Mouse (Mus musculus): ENCODE measurements around the gene Scd1. TPM values are rescaled to one million over a fixed set of nuclear protein-coding genes. Genes with fewer than 3 reads are reported as not detected.

The Scd1 gene
- polyA plus RNA-seq, 1 experiment, result 47.1 TPM

DNA sequence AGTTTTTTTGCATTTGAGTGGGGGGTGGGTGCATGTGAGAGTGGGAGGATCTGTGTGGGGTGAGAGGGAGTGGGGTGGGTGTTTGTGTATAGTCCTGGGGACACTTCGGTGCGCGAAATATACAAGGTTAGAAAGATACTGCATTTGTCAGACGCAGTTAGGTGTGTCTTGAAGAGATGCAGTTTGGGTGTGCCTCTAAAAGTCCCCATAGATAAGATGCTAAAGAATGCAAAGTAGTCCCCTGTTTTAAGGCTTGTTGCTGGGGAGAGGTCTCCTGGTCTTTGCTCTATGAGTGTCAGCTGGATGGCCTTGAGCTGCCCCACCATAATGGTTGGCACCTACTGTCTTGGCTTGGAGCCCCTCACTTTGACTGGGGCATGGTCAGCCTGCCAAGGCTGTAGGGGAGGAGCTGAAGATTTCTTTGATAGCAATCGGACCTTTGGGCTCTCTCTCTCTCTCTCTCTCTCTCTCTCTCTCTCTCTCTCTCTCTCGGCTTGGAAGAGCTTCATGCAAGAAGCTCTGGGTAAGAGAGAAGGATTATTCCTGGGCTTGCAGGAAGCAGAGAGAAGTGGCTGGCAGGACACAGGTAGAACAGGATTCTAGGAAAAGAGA lies 21.7 kb downstream of the Scd1 start:
- no peaks in the 10 kb centered on the region for H3K36me3 ChIP-seq (ENCODE audit: control insufficient read depth, insufficient read depth)
- H3K4me3 ChIP-seq (ENCODE audit: insufficient read depth, poor library complexity, severe bottlenecking), result no peak overlapping the region
- TF ChIP-seq FOSL1 (IDR thresholded peaks at IDR 0.05; ENCODE audit: insufficient read depth, low read length, poor library complexity, severe bottlenecking), result no peak
- H3ac ChIP-seq (ENCODE audit: control insufficient read depth, insufficient read length, low read depth), result no peak overlapping the region
- no peaks in the 10 kb centered on the region for H3K79me2 ChIP-seq (ENCODE audit: control insufficient read depth, insufficient read depth)
- no peaks in the 10 kb centered on the region for H3K27me3 ChIP-seq (ENCODE audit: control insufficient read depth, insufficient read depth, insufficient read length)
- no peaks in the 10 kb centered on the region for H3K79me3 ChIP-seq (ENCODE audit: low read depth)

DNA sequence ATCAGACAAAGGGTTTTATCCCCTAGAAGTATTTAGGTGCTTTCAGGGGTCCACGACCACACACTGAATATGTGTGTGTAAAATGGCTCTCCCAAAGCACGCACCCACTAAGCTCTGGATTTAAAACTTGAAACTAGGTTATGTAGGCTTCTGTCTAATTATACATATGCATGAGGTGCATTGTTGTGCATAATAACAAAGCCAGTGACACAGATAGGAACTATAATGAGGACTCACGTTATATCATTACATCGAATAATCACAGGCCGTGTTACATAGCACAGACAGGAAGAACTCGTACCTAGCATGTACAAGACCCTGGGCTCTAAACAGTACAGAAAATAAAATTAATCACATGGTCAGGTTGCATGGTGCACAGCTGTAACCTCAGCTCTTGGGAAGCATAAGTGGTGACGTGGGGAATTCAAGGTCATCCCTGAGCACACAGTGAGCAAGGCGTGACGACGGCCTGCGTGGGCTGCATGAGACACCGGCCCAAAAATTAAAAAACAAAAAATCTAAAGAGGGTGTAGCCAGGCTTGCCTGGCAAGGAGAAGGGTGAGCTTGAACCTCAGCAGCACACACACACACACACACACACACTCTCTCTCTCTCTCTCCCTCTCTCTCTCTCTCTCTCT lies 24.9 kb downstream of the Scd1 start:
- no peaks in the 10 kb centered on the region for H3K79me2 ChIP-seq (ENCODE audit: control insufficient read depth, insufficient read depth)

DNA sequence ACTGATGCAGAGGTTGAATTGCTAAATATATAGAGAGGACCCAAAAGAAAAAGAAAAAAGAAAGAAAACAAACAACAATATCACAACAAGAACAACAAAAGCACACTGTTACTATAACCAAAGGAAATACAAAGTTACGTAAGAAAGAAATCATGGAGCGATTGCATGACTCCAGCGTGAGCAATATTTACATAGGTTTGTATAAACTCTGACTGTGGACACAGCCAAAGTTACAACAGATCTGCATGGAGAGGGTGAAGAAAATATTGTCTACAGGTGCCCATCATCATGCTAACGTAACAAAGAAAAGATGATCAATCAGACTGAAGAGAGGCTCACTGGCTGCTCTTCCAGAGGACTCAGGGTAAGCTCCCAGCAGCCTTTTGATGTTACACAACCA lies 27.6 kb downstream of the Scd1 start:
- H3ac ChIP-seq (ENCODE audit: control insufficient read depth, insufficient read length, low read depth), result no peak overlapping the region
- H3K79me2 ChIP-seq (ENCODE audit: control insufficient read depth, insufficient read depth), result no peaks in the 10 kb centered on the region
- H3K4me3 ChIP-seq (ENCODE audit: insufficient read depth, poor library complexity, severe bottlenecking), result no peak overlapping the region
- no peak for TF ChIP-seq FOSL1 (IDR thresholded peaks at IDR 0.05; ENCODE audit: insufficient read depth, low read length, poor library complexity, severe bottlenecking)
- no peak for TF ChIP-seq CEBPB (IDR thresholded peaks at IDR 0.05; ENCODE audit: low read depth)
- no peaks in the 10 kb centered on the region for H3K36me3 ChIP-seq (ENCODE audit: control insufficient read depth, insufficient read depth)
- H3K79me3 ChIP-seq (ENCODE audit: low read depth), result no peaks in the 10 kb centered on the region
- H3K27me3 ChIP-seq (ENCODE audit: control insufficient read depth, insufficient read depth, insufficient read length), result no peaks in the 10 kb centered on the region

More for the DNA sequence above, 24.9 kb downstream of the Scd1 start:
- no peak for TF ChIP-seq FOSL1 (IDR thresholded peaks at IDR 0.05; ENCODE audit: insufficient read depth, low read length, poor library complexity, severe bottlenecking)
- no peak for TF ChIP-seq CTCF (IDR thresholded peaks at IDR 0.05; ENCODE audit: control insufficient read depth, insufficient read depth, insufficient read length)
- no peak for TF ChIP-seq MYOG (IDR thresholded peaks at IDR 0.05; ENCODE audit: control insufficient read depth, extremely low read depth, insufficient read length)
- TF ChIP-seq MAX (IDR thresholded peaks at IDR 0.05), result no peak
- no peak for TF ChIP-seq USF1 (IDR thresholded peaks at IDR 0.05; ENCODE audit: low read depth)
- TF ChIP-seq MYOD1 (IDR thresholded peaks at IDR 0.05; ENCODE audit: control insufficient read depth, insufficient read length, low read depth), result no peak
- no peak for TF ChIP-seq CEBPB (IDR thresholded peaks at IDR 0.05; ENCODE audit: low read depth)
- Histone ChIP-seq H3K27me3 (ENCODE audit: control insufficient read depth, insufficient read depth, insufficient read length) (no peaks in the 10 kb centered on the region), H3ac (ENCODE audit: control insufficient read depth, insufficient read length, low read depth) (no peak overlapping the region), H3K4me3 (ENCODE audit: insufficient read depth, poor library complexity, severe bottlenecking) (no peak overlapping the region), H3K79me3 (ENCODE audit: low read depth) (no peaks in the 10 kb centered on the region), H3K36me3 (ENCODE audit: control insufficient read depth, insufficient read depth) (no peaks in the 10 kb centered on the region)

DNA sequence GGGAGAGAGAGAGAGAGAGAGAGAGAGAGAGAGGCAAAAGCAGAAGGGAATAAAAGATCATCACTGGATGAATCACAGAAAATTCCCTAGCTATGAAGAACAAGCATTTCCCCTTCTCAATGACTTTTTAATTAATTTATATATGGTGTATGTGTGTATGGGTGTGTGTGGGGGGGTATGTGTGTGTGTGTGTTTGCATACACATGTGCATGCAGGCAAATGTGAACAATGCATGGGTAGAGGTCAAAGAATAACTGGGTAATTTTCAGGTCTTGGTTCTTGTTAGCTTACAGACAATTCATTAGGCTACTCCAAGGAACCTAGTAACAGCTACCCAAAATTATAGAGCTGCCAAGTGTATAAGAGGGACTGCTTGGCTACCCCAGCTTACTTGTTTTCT lies 28.6 kb downstream of the Scd1 start:
- H3K79me2 ChIP-seq (ENCODE audit: control insufficient read depth, insufficient read depth), result no peaks in the 10 kb centered on the region
- no peak overlapping the region for H3ac ChIP-seq (ENCODE audit: control insufficient read depth, insufficient read length, low read depth)
- TF ChIP-seq CTCF (IDR thresholded peaks at IDR 0.05; ENCODE audit: control insufficient read depth, insufficient read depth, insufficient read length), result no peak
- no peak for TF ChIP-seq MYOG (IDR thresholded peaks at IDR 0.05; ENCODE audit: control insufficient read depth, extremely low read depth, insufficient read length)
- no peak for TF ChIP-seq USF1 (IDR thresholded peaks at IDR 0.05; ENCODE audit: low read depth)
- no peak for TF ChIP-seq FOSL1 (IDR thresholded peaks at IDR 0.05; ENCODE audit: insufficient read depth, low read length, poor library complexity, severe bottlenecking)
- no peak for TF ChIP-seq MYOD1 (IDR thresholded peaks at IDR 0.05; ENCODE audit: control insufficient read depth, insufficient read length, low read depth)
- TF ChIP-seq MAX (IDR thresholded peaks at IDR 0.05), result no peak
- no peak for TF ChIP-seq CEBPB (IDR thresholded peaks at IDR 0.05; ENCODE audit: low read depth)
- no peaks in the 10 kb centered on the region for H3K79me3 ChIP-seq (ENCODE audit: low read depth)
- H3K4me3 ChIP-seq (ENCODE audit: insufficient read depth, poor library complexity, severe bottlenecking), result no peak overlapping the region
- no peaks in the 10 kb centered on the region for H3K27me3 ChIP-seq (ENCODE audit: control insufficient read depth, insufficient read depth, insufficient read length)
- no peaks in the 10 kb centered on the region for H3K36me3 ChIP-seq (ENCODE audit: control insufficient read depth, insufficient read depth)

DNA sequence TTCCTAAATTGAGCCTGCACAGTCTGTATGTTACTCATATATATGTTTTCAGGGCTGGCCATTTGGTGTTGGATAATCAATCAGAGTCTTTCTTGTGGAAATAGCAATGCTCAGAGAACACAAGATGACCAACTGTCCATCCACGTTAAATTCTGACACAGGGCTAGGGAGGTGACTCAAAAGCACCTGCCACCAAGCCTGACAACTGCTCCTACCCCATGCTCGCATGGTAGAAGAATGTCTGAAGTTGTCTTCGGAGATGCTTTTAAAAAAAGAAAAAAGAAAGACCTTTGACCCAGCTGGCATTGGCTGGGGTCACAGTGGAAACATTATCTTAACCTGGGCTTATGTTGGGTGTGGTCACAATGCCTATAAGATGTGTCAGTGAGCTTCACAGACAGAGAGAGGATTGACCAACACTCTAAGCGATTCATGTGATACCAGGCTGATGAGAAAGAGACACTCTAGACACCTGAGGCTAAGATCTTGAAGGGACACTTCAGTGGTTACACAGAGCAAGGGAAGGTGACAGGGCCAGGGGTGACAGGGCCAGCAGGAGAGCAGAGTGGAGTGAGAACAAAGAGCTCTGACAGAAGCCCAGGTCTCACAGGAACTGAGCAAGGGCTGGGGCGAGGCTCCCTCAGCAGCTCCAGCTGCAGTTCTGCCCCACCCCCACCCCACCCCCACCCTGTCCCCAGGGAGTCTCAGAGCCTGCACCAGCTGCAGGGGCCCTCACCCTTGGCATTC lies 29.9 kb downstream of the Scd1 start:
- no peaks in the 10 kb centered on the region for H3K27me3 ChIP-seq (ENCODE audit: control insufficient read depth, insufficient read depth, insufficient read length)
- no peak overlapping the region for H3ac ChIP-seq (ENCODE audit: control insufficient read depth, insufficient read length, low read depth)
- H3K79me2 ChIP-seq (ENCODE audit: control insufficient read depth, insufficient read depth), result no peaks in the 10 kb centered on the region
- no peaks in the 10 kb centered on the region for H3K36me3 ChIP-seq (ENCODE audit: control insufficient read depth, insufficient read depth)
- peak; percentile 44 for TF ChIP-seq CEBPB (IDR thresholded peaks at IDR 0.05; ENCODE audit: low read depth)
- peak; percentile 50 for TF ChIP-seq MYOD1 (IDR thresholded peaks at IDR 0.05; ENCODE audit: control insufficient read depth, insufficient read length, low read depth)
- TF ChIP-seq MYOG (IDR thresholded peaks at IDR 0.05; ENCODE audit: control insufficient read depth, extremely low read depth, insufficient read length), result no peak
- TF ChIP-seq MAX (IDR thresholded peaks at IDR 0.05), result no peak
- no peak for TF ChIP-seq CTCF (IDR thresholded peaks at IDR 0.05; ENCODE audit: control insufficient read depth, insufficient read depth, insufficient read length)
- TF ChIP-seq USF1 (IDR thresholded peaks at IDR 0.05; ENCODE audit: low read depth), result no peak
- TF ChIP-seq FOSL1 (IDR thresholded peaks at IDR 0.05; ENCODE audit: insufficient read depth, low read length, poor library complexity, severe bottlenecking), result no peak
- H3K79me3 ChIP-seq (ENCODE audit: low read depth), result no peaks in the 10 kb centered on the region
- H3K4me3 ChIP-seq (ENCODE audit: insufficient read depth, poor library complexity, severe bottlenecking), result no peak overlapping the region
